Mouse (Mus musculus) midbrain, postnatal 0 days (tissue): ENCODE results near the gene Tmprss6. TPM values are rescaled to one million over a fixed set of nuclear protein-coding genes. Genes with fewer than 3 reads are reported as not detected.

Source experiments
- ATAC-seq: fragments of 200-750 bp; cut with Nextera tagmentation; 2 replicates; pipeline ENCODE4 v1.8.0; 2017; ENCODE audit warnings: moderate number of reproducible peaks, mild to moderate bottlenecking, moderate TSS enrichment, moderate library complexity; ENCODE audit not compliant: low FRiP score
- DNase-seq: peaks from one replicate; pipeline ENCODE4 v3.0.0-alpha.2; 2015; ENCODE audit warnings: low spot score
- H3K27ac ChIP-seq: fragments of 300-500 bp; sonication (generic); 2 replicates; pipeline ENCODE4 v1.5.1; 2014; ENCODE audit warnings: low read depth, mild to moderate bottlenecking, low read length, mixed read lengths
- H3K27me3 ChIP-seq: fragments of 300-500 bp; sonication (generic); 2 replicates; pipeline ENCODE4 v1.6.1; 2014; ENCODE audit warnings: low read length, control low read depth, mixed read lengths; ENCODE audit not compliant: insufficient read depth
- H3K36me3 ChIP-seq: fragments of 300-500 bp; sonication (generic); 2 replicates; pipeline ENCODE4 v1.6.1; 2014; ENCODE audit warnings: low read length, control low read depth, mixed read lengths; ENCODE audit not compliant: insufficient read depth
- H3K4me1 ChIP-seq: fragments of 300-500 bp; sonication (generic); 2 replicates; pipeline ENCODE4 v1.6.1; 2014; ENCODE audit warnings: mild to moderate bottlenecking, control low read depth, antibody characterized with exemption, low read length, mixed read lengths; ENCODE audit not compliant: insufficient read depth
- H3K4me2 ChIP-seq: fragments of 300-500 bp; sonication (generic); 2 replicates; pipeline ENCODE4 v1.6.1; 2014; ENCODE audit warnings: low read depth, mild to moderate bottlenecking, low read length, mixed read lengths; ENCODE audit not compliant: poor library complexity, severe bottlenecking
- H3K4me3 ChIP-seq: fragments of 300-500 bp; sonication (generic); 2 replicates; pipeline ENCODE4 v1.5.1; 2014; ENCODE audit warnings: low read depth, mild to moderate bottlenecking, low read length, moderate library complexity
- H3K9ac ChIP-seq: fragments of 300-500 bp; sonication (generic); replicated peaks from 2 replicates; pipeline ENCODE4 v1.6.1; 2014; ENCODE audit warnings: mild to moderate bottlenecking, low read length, moderate library complexity, mixed read lengths; ENCODE audit not compliant: poor library complexity, severe bottlenecking
- H3K9me3 ChIP-seq: fragments of 300-500 bp; sonication (generic); 2 replicates; pipeline ENCODE4 v1.6.1; 2016; ENCODE audit warnings: low read length, control low read depth
- CTCF ChIP-seq: IDR thresholded peaks from 2 replicates; pipeline ENCODE4 v1.5.1; 2016; ENCODE audit warnings: antibody characterized with exemption, mild to moderate bottlenecking
- WGBS: fragments of 180-500 bp; shearing (Covaris S2); extraction: QIAGEN DNeasy Blood & Tissue Kit; methylation state at CpG from one replicate; pipeline ENCODE4 v1.1.7; 2014; 5-methylcytosine and 5-hydroxymethylcytosine counted together
- polyA plus RNA-seq: library from polyadenylated mRNA; unstranded; fragments of >200 nt; fragmentation: Nextera tagmentation; extraction: Ambion mirVana; gene quantifications from 2 replicates; pipeline ENCODE4 v1.2.1, GENCODE M21; 2015
- total RNA-seq: library from RNA; depleted of rRNA; stranded (reverse); fragments of >200 nt; gene quantifications from 2 replicates; pipeline ENCODE4 v1.2.3, GENCODE M21; 2014; rRNA removed

The Tmprss6 gene
- 0.66 TPM in 1 of 2 replicates, not detected in the other for total RNA-seq
- 0.10 and 0.26 TPM in 2 replicates for polyA plus RNA-seq

DNA sequence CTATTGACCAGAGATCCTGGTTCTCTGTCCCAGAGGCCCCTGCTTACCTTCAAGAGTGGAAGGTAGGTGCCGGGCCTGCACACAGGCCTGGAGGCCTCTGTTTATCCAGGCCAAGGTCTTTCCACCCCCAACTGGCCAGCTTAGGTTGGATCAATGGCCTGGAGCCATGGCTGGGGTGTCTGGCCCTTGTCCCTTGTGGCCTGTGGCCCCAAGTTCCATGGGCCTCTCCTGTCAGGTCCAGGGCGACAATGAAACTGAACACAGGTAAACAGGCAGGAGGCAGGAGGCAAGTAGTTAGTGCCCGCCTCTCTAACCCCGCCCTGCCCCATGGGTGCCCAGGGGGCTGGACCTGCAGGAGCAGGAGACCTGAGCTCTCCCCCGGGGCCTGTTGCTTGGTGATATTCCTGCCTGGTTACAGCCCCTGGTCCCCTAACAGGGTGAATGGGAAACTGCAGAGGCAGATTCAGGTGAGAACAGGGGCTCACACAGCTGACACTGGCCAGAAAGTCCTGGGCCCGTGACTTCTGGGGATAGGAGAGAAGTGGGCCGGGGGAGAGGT lies at the start of gene Tmprss6:
Gene Tmprss6 (minus strand): TSS at position 256 of the 559 bp plus-strand sequence.
- no peak for DNase-seq
- H3K9me3 ChIP-seq: no peaks in the 10 kb centered on the region
- H3K36me3 ChIP-seq: no peaks in the 10 kb centered on the region
- H3K27ac ChIP-seq: no peak within 1 kb of the TSS
- no peaks in the 10 kb centered on the region for H3K27me3 ChIP-seq
- WGBS: 88% methylated on average over 6 of the region's 7 CpGs
- no peak for TF ChIP-seq CTCF
- H3K4me3 ChIP-seq: no peak within 1 kb of the TSS
- no peaks in the 10 kb centered on the region for H3K4me1 ChIP-seq
- no peak within 1 kb of the TSS for H3K4me2 ChIP-seq
- ATAC-seq: no peak
- H3K9ac ChIP-seq: no peak within 1 kb of the TSS

DNA sequence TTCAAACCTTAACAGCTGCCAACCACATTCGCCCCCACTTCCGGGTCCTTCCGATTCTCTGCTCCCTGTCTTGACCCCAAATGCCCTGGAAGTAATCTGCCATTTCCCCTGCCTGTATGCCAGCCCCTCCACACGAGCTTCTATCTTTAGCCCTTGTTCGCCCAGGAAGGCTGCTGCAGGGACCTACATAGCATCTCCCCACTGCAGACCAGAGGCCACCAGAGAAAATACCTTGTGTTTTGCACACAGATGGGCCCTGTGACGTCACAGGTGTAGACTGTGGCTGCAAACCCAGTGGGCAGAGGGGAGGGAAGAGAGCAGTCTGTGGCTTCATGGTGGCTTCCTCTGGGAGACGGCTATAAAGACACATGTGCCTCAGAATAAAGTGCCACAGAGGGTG lies 49.8 kb upstream of the Tmprss6 start:
- no peak for TF ChIP-seq CTCF
- H3K36me3 ChIP-seq: no peaks in the 10 kb centered on the region
- DNase-seq (no peak), ATAC-seq (no peak)
- H3K27ac ChIP-seq: no peak overlapping the region
- H3K4me2 ChIP-seq: no peak overlapping the region
- no peaks in the 10 kb centered on the region for H3K4me1 ChIP-seq
- no peak overlapping the region for H3K4me3 ChIP-seq
- H3K9ac ChIP-seq: no peak overlapping the region
- WGBS: 76% methylated on average over 7 of the region's 7 CpGs
- H3K27me3 ChIP-seq: no peaks in the 10 kb centered on the region
- no peaks in the 10 kb centered on the region for H3K9me3 ChIP-seq

DNA sequence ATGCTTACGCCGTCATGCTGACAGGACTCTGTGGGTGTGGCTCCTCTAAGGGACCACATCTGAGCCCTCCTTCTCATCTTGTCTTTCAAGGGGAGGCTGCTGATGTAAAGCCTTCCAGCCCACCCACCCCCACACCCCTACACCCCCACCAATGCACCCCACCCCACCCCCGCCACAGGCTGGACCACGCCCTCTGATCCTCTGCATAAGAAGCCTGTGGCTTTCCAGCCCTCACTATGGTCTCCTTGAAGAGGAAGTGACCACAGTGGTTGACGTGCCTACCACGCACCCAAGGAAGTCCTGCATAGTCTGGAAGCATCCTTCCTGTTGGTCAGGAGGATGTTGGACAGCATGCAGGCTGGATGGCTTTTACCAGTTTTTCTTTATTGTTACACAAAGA lies 47.3 kb upstream of the Tmprss6 start:
- no peaks in the 10 kb centered on the region for H3K4me1 ChIP-seq
- no peaks in the 10 kb centered on the region for H3K36me3 ChIP-seq
- no peak overlapping the region for H3K9ac ChIP-seq
- H3K4me2 ChIP-seq: no peak overlapping the region
- no peak overlapping the region for H3K4me3 ChIP-seq
- ATAC-seq: no peak
- no peaks in the 10 kb centered on the region for H3K27me3 ChIP-seq
- TF ChIP-seq CTCF: no peak
- DNase-seq: no peak
- H3K9me3 ChIP-seq: no peaks in the 10 kb centered on the region
- 88% methylated on average over 6 of the region's 6 CpGs for WGBS
- H3K27ac ChIP-seq: no peak overlapping the region

DNA sequence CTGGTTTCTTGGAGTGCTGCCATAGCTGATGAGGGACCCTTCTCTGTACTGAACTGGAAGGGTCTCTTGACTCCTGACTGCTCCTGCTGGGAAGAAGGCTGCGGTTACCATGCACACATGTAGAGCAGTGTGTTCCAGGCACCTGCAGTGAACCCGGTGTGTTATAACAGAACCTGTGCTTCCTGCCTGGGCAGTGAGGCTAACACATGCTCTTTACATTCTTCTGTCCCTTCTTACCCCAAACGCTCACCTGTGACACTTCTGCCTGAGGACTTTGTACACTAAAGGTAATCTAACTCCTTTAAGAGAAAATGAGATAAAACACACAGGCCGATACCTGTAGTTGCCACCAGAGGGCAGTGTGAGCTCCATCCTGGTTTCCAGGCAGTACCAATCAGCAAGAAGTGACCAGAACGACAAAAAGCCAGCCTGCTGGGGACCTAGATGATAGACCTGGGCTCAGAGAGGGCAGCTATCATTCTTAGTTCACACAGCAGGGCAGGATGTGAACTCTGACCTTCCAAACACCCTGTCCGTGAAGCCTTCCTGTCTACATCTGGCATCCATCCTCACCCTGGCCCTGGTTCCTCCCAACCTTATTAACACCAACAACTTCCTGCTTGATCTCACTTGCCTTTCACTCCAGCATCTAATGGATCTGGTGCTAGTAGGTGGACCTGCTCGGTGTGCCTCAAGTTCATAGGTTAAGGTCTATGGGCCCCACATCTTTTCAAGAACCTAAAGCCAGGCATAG lies 46.1 kb upstream of the Tmprss6 start:
- Histone ChIP-seq H3K9me3 (no peaks in the 10 kb centered on the region), H3K4me1 (0 out of 2 replicates have a peak, but pooled peaks cover 2% of the 10 kb centered on the region), H3K27ac (no peak overlapping the region), H3K4me2 (no peak overlapping the region), H3K4me3 (no peak overlapping the region), H3K27me3 (no peaks in the 10 kb centered on the region), H3K9ac (no peak overlapping the region), H3K36me3 (no peaks in the 10 kb centered on the region)
- peak; percentile 98 for TF ChIP-seq CTCF
- ATAC-seq: no peak
- 33% methylated on average over 7 of the region's 7 CpGs for WGBS
- DNase-seq: peak; percentile 87

DNA sequence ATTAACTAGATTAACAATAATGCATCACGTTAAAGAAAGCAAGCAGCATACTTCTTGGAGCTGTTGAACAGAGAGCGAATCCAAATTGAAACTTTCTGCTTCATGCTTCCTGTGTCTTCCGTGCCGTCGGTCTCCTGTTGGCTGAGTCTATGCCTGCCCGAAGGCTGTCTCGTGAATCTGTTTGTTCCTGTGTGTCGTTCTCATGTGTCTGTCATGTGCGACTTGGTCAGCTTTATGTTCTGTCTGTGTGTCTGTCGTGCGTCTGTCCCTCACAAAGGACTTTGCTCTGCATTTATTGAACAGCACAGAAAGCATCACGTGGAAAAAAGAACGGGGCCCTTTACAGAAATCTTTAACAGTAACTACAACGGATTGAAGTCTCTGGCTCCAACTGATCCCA lies 44.6 kb upstream of the Tmprss6 start:
- H3K27me3 ChIP-seq: no peaks in the 10 kb centered on the region
- H3K4me1 ChIP-seq: 0 out of 2 replicates have a peak, but pooled peaks cover 2% of the 10 kb centered on the region
- no peak overlapping the region for H3K4me2 ChIP-seq
- H3K27ac ChIP-seq: no peak overlapping the region
- no peak overlapping the region for H3K9ac ChIP-seq
- 90% methylated on average over 14 of the region's 14 CpGs for WGBS
- H3K9me3 ChIP-seq: no peaks in the 10 kb centered on the region
- H3K36me3 ChIP-seq: no peaks in the 10 kb centered on the region
- TF ChIP-seq CTCF: no peak
- DNase-seq (no peak), ATAC-seq (no peak)
- no peak overlapping the region for H3K4me3 ChIP-seq

DNA sequence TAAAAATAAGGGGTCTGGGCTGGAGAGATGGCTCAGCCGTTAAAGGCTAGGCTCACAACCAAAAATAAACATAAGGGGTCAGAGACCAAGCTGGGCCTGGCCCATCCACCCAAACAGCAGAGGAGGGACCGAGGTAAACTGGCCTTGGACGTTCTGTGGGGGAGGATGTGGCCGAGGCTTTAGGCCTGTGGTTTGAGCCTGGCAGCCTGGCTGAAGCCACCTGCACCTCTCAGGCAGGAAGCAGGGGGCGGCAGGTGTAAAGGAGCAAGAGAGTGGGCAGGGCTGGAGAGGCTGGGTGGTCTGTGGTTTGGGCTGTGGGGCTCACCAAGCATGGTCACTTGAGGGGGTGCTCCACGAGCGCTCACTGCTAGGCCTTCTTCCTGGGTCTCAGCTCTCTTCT lies 43.5 kb upstream of the Tmprss6 start:
- Histone ChIP-seq H3K36me3 (no peaks in the 10 kb centered on the region), H3K4me3 (no peak overlapping the region), H3K4me2 (no peak overlapping the region), H3K27ac (no peak overlapping the region), H3K9me3 (no peaks in the 10 kb centered on the region), H3K4me1 (0 out of 2 replicates have a peak, but pooled peaks cover 2% of the 10 kb centered on the region), H3K9ac (no peak overlapping the region), H3K27me3 (no peaks in the 10 kb centered on the region)
- DNase-seq (no peak), ATAC-seq (no peak)
- no peak for TF ChIP-seq CTCF
- WGBS: 85% methylated on average over 7 of the region's 7 CpGs
